Mouse (Mus musculus) heart, adult 11 months (tissue): ENCODE results near the gene Mmp25.
"Not testable (repeated sequence)": the region's sequence is repeated elsewhere in the genome, so short reads cannot be mapped to it uniquely, and the experiment has no call there.

Source experiments
- DNase-seq: peaks from one replicate; pipeline ENCODE4 v3.0.0; 2022

Gene Mmp25

DNA sequence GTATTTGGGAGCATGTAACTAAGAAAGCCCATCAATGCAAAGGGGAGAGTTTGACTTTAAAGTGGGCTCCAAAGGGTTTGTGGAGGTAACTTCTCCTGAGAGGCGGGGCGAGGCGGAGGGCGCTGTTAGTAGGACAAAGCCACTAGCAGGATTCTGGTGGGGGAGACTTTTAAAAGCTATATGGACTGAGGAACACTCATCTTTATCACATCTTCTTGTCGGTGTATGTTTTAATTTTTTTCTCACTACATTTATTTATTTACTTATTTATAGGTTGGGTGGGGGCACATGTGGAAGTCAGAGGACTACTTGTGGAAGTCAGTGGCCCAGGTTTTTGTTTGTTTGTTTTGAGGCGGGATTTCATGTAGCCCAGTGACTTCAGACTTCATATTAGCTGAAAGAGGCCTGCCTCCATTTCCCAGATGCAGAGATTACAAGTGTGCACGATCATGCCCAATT lies 45.4 kb downstream of the Mmp25 start:
- DNase-seq = no peak

DNA sequence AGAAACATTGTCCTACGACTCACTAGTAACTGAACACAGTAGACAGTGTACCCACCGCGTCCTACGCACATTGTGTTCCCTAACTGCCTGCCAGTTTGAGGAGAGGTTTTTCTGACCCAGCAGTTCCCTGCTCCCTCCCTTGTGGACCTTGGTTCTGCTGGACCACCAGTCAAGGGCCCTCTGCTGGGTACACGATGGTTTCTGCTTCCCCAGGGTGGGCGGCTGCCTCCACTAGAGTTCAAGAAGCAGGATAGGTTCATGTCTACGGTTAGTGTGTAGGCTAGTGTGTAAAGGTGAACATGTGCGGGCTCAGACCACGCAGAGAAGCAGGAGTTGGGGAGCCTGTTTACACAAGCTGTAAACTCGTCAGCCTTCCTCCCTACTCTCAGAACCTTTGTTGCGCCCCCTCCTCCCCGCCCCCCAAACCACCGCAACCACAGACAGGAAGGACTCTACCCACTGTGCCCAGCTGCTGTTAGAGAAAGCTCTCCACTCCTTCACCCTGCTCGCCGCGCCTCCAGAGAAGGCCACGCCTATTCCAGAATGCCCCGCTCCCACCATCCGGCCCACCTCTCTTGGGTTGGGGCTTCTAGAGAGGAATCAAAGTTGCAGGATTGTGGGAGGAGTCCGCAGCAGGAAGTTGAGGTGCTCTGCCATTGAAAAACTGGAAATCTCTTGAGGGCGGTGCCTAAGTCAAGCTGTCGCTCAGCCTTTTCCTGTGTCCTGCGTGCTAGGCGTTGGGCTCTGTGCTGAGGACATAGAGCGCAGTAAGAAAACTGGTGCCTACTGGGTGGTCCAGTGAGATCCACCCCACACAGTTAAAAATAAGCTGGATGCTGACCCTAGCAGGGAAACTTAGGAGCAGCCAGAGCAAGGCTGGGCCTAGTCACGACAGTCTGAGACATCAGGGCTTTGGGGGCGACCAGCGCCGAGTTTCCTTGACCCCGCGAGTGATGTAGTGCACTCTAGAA lies 46.2 kb downstream of the Mmp25 start, which contains the start of gene Zfp13:
Zfp13 (minus strand) TSS at position 906 of the 971 bp plus-strand sequence.
- peak; percentile 99 for DNase-seq

DNA sequence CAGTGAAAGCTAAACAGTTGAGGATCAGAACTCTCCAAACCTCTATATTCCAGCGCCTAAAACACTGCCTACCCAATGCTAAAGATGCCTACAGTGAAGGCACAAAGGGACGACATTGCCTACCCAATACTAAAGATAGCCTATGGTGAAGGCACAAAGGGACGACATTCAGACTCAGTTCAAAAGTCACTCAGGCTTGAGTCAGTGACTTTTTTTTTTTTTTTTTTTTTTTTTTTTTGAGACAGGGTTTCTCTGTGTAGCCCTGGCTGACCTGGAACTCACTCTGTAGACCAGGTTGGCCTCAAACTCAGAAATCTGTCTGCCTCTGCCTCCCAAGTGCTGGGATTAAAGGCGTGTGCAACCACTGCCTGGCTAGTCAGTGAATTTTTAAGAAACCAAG lies 49.9 kb downstream of the Mmp25 start:
- DNase-seq = not testable (repeated sequence)

DNA sequence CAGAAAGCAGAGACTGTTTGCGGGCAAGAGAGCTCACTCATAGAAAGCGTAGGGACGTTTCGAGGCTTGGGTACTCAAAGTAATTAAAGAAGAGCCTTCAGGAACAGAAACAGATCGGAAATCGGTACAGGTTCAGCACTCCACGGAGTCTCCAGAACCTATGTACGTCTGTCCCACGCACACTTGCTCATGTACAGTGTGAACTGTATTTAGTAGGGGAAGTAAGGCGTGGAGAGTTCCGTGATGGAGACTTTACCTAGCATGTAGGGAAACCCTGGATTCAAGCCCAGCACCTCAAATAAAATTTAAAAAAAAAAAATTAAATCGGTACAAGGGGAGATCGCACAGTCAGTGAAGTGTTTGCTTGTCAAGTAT lies 52.2 kb downstream of the Mmp25 start:
- no peak for DNase-seq

DNA sequence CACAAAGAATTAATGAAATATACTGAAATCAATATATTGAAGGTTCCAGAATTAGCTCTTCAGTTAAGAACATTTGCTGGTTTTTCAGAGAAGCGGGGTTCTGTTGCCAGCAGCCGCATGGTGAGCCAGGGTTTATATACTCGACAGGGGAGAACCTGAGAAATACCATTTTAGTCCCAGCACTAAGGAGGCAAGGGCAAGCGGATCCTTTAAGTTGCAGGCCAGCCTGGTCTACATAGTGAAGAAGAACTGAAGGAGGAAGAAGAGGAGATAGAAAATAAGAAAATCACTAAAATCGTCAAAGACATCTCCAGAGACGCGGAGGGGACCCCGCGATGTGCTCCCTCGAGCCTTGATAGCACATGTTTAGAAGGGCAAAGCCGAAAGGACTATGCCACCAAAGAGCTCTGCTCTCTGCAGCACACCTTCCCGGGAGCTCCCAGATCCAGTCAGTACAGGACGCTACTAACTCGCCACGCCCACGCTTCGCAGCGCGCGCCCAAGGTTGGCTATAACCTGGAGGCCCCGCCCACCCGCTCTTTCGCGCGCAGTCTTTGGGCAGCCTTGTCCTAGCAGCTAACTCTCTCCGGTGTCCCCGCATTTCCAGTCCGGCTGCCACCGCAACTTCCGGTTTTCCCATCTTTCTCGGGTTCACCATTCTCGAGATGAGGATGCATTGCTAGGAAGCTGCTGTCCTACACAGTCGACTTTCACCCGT lies 52.7 kb downstream of the Mmp25 start:
- peak; percentile 99 for DNase-seq

DNA sequence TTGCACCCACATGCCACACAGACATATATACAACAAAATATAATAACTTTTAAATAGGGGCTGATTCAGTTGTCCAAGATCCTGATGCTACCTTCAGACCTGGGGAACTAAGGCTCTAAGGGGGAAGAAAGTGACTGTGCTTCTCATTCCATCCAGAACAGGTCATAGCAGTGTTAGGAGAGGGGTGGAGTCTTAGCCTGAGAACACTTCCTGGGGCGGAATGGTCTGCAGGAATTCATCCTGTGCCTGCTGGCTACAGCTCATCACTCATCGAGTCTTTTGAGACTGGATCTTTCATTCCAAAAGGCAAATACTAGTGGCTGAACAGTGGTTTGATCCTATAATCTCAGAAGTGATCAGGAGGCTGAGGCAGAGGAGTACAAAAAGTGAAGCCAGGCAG lies 57.8 kb downstream of the Mmp25 start:
- no peak for DNase-seq

DNA sequence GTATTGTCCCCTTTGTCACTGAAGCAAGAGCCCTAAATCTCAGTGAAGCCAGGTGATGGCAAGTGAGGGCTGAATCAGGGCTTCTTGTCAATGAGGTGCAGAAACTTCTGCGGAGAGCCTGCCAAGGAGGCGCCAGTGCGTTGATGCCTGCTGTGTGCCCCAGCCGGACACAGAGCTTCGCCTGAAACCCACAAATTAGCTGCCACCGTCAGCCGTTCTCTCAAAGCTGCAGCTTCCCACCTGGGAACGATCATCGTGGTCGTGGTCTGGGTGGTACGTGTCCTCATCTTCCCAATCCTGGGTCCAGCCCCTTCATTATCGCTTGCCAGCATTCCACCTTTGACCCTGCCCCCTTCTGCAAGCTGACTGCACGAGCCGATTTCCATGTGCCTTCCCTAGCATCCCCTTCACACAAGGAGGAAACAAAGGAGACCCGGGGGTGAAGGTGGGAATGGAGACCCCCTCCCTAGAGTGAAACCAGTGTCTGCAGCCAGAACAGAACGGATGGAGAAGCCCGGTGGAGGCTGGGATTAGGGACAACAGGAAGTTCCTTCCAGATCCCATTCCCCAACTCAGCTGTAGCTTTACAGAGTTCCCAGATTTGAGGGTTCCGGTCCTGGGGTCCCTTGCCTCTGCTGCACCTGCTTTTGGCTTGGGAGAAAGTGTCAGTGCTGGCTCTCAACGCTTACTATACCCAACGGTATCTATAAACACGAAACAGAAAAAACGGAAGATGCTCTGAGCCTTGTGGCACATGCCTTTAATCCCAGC lies 59.2 kb downstream of the Mmp25 start:
- DNase-seq = peak; percentile 95

DNA sequence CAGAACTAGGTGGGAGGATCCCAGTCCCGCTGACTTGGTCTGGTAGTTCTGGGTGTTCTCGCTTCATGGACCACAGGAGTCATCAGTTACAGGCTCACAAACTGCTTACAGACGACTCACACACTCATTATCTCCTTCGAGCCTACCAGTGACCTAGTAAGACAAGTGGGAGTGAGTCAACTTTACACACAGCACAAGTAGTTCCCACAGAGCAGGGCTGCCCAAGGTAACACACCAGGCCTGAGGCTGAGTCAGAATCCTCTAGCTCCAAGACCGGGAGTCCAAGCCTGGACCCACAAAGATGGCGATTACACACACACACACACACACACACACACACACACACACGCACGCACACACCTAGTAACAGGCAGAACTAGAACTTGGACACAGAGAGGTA lies 60.3 kb downstream of the Mmp25 start:
- no peak for DNase-seq
